Mouse (Mus musculus) CD4-positive helper T cell, adult 2 months (primary cell): ENCODE measurements at regions not wholly inside any gene's neighbourhood (a gene's known extent, or its start where the extent isn't known, plus 50 kb on each side); places are given as distances from the start of the nearest gene placed in this dataset.

Experiments used
- DNase-seq: peaks from one replicate; pipeline ENCODE4 v3.0.0-alpha.2; 2012; ENCODE audit warnings: low read depth, missing footprints, low spot score

GRCm38 (mm10) chr3:83552516-83553139, 213.5 kb upstream of the Sfrp2 start:
- DNase-seq = no peak

GRCm38 (mm10) chr3:83553858-83554257, 212.3 kb upstream of the Sfrp2 start:
- no peak for DNase-seq

GRCm38 (mm10) chr3:83556788-83557515, 209.2 kb upstream of the Sfrp2 start:
- DNase-seq = no peak

- DNase-seq = no peak
These were observed 204.1 kb upstream of the Sfrp2 start for GRCm38 (mm10) chr3:83562026-83562425.

- DNase-seq = no peak
These were observed 190.6 kb upstream of the Sfrp2 start for GRCm38 (mm10) chr3:83575526-83575925.

- no peak for DNase-seq
These were observed 190.0 kb upstream of the Sfrp2 start for GRCm38 (mm10) chr3:83576155-83576554.

GRCm38 (mm10) chr3:83580766-83581165, 185.4 kb upstream of the Sfrp2 start:
- DNase-seq = no peak

- DNase-seq = no peak
These were observed 183.9 kb upstream of the Sfrp2 start for GRCm38 (mm10) chr3:83582256-83582655.

- DNase-seq = no peak
These were observed 182.9 kb upstream of the Sfrp2 start for GRCm38 (mm10) chr3:83583071-83583672.

- no peak for DNase-seq
These were observed 180.0 kb upstream of the Sfrp2 start for GRCm38 (mm10) chr3:83586086-83586485.

- no peak for DNase-seq
These were observed 179.6 kb upstream of the Sfrp2 start for GRCm38 (mm10) chr3:83586551-83586950.

- DNase-seq = no peak
These were observed 177.0 kb upstream of the Sfrp2 start for GRCm38 (mm10) chr3:83589127-83589526.

GRCm38 (mm10) chr3:83591206-83591605, 174.9 kb upstream of the Sfrp2 start:
- no peak for DNase-seq

GRCm38 (mm10) chr3:83593321-83593720, 172.8 kb upstream of the Sfrp2 start:
- DNase-seq = no peak

- no peak for DNase-seq
These were observed 164.6 kb upstream of the Sfrp2 start for GRCm38 (mm10) chr3:83601506-83601905.

- no peak for DNase-seq
These were observed 156.9 kb upstream of the Sfrp2 start for GRCm38 (mm10) chr3:83609095-83609770.

GRCm38 (mm10) chr3:83620435-83620834, 145.7 kb upstream of the Sfrp2 start:
- no peak for DNase-seq

GRCm38 (mm10) chr3:83633032-83633431, 133.1 kb upstream of the Sfrp2 start:
- DNase-seq = no peak

- DNase-seq = no peak
These were observed 125.7 kb upstream of the Sfrp2 start for GRCm38 (mm10) chr3:83640433-83640832.

GRCm38 (mm10) chr3:83663716-83664115, 102.4 kb upstream of the Sfrp2 start:
- no peak for DNase-seq

- no peak for DNase-seq
These were observed 90.0 kb upstream of the Sfrp2 start for GRCm38 (mm10) chr3:83676147-83676546.

GRCm38 (mm10) chr3:83686611-83687010, 79.5 kb upstream of the Sfrp2 start:
- no peak for DNase-seq
